8 mouse cellular contexts compared by ENCODE assay signal in genomic region chr4:89688804-89689497, GRCm38 (mm10). TPM values are rescaled to one million over a fixed set of nuclear protein-coding genes. Genes with fewer than 3 reads are reported as not detected.
A peak's percentile ranks its signal among the peaks of the same experiment; 100 is the strongest.
DNase-seq lines count a peak whose midpoint lies in the region; ATAC-seq lines count a peak whose summit lies in the region.

No protein-coding gene starts in this region.

- no peak for DNase-seq in heart, embryonic 10.5 days (ENCODE audit: low spot score)
- DNase-seq in heart, postnatal 4 days = no peak
- peak; percentile 30 for DNase-seq in hindlimb bud, embryonic 11.5 days (ENCODE audit: extremely low spot score, low read depth, low spot score)
- no peak for DNase-seq in adrenal gland, postnatal 4 days (ENCODE audit: low spot score in 2 of 2)
- DNase-seq in thymus, postnatal 4 days = no peak

- H3K27ac ChIP-seq in heart, embryonic 10.5 days = peak overlapping the region; percentile 57
- no peak overlapping the region for H3K27ac ChIP-seq in midbrain, embryonic 15.5 days

- WGBS in heart, embryonic 10.5 days = 1% methylated on average over 16 of the region's 16 CpGs
- whole genome bisulfite sequencing in midbrain, embryonic 15.5 days = 3% methylated on average over 16 of the region's 16 CpGs

- H3K4me2 ChIP-seq in midbrain, embryonic 15.5 days = peak overlapping the region; percentile 85

- peaks cover 52% of the 10 kb centered on the region for H3K27me3 ChIP-seq in heart, embryonic 10.5 days (ENCODE audit: insufficient read depth, poor library complexity, severe bottlenecking)
- peaks cover 34% of the 10 kb centered on the region for H3K27me3 ChIP-seq in midbrain, embryonic 15.5 days (replicated peaks)

- H3K9ac ChIP-seq in midbrain, embryonic 15.5 days = peak overlapping the region; percentile 48

- peak overlapping the region; percentile 69 for H3K4me3 ChIP-seq in heart, embryonic 10.5 days
- peak overlapping the region; percentile 61 for H3K4me3 ChIP-seq in midbrain, embryonic 15.5 days

- 0 out of 2 replicates have a peak, but pooled peaks have one; percentile 39 for ATAC-seq in common myeloid progenitor, adult 5-6 weeks (replicated peaks; ENCODE audit: low read depth, poor library complexity, severe bottlenecking)
- ATAC-seq in midbrain, embryonic 15.5 days (replicated peaks) = peak; percentile 15; the same call in 1 of the 2 replicates
- no peak for ATAC-seq in erythroid progenitor cell, adult 5-6 weeks (replicated peaks; ENCODE audit: low FRiP score, poor library complexity, severe bottlenecking)

- H3K4me1 ChIP-seq in heart, embryonic 10.5 days = no peaks in the 10 kb centered on the region
- peaks cover 10% of the 10 kb centered on the region for H3K4me1 ChIP-seq in midbrain, embryonic 15.5 days

- H3K9me3 ChIP-seq in heart, embryonic 10.5 days = no peaks in the 10 kb centered on the region
- H3K9me3 ChIP-seq in midbrain, embryonic 15.5 days = no peaks in the 10 kb centered on the region

- no peaks in the 10 kb centered on the region for H3K36me3 ChIP-seq in heart, embryonic 10.5 days
- H3K36me3 ChIP-seq in midbrain, embryonic 15.5 days (replicated peaks) = no peaks in the 10 kb centered on the region

RNA-seq across cellular contexts. Expression of gene Dmrta1, which starts 9.7 kb away (rescaled TPM):
- 0.28 and 0.63 TPM in 2 replicates for polyA plus RNA-seq in heart, embryonic 10.5 days (2016; fragmentation: Nextera tagmentation; extraction: Ambion mirVana)
- total RNA-seq in heart, postnatal 4 days (2021) = under 1 TPM; 0.07 to 0.14 TPM
- total RNA-seq in common myeloid progenitor, adult 5-6 weeks (2017) = not detected in 2 replicates
- polyA plus RNA-seq in midbrain, embryonic 15.5 days (2015; fragmentation: Nextera tagmentation; extraction: Ambion mirVana) = 0.27 and 0.37 TPM in 2 replicates
- total RNA-seq in adrenal gland, postnatal 4 days (2021) = under 1 TPM; 0.34 to 0.76 TPM
- total RNA-seq in erythroid progenitor cell, adult 5-6 weeks (2015; ENCODE audit: low replicate concordance) = not detected in 2 replicates
- not detected in 2 replicates for total RNA-seq in erythroid progenitor cell, adult 5-6 weeks (2017; ENCODE audit: low replicate concordance)
